Mouse (Mus musculus) stomach, postnatal 0 days (tissue): ENCODE data around the gene Rnf25. TPM values are rescaled to one million over a fixed set of nuclear protein-coding genes. Genes with fewer than 3 reads are reported as not detected.
A peak's percentile ranks its signal among the peaks of the same experiment; 100 is the strongest.

Experiments used
- ATAC-seq: fragments of 200-750 bp; cut with Nextera tagmentation; 2 replicates; pipeline ENCODE4 v1.8.0; 2017; ENCODE audit not compliant: low FRiP score, low TSS enrichment
- DNase-seq: peaks from one replicate; pipeline ENCODE4 v3.0.0-alpha.2; 2016; ENCODE audit warnings: low spot score
- H3K27ac ChIP-seq: fragments of 300-500 bp; sonication (generic); replicated peaks from 2 replicates; pipeline ENCODE4 v1.5.1; 2014; ENCODE audit warnings: mild to moderate bottlenecking, control low read depth
- H3K27me3 ChIP-seq: fragments of 300-500 bp; sonication (generic); 2 replicates; pipeline ENCODE4 v1.6.1; 2014; ENCODE audit warnings: low read length; ENCODE audit not compliant: control insufficient read depth, insufficient read depth
- H3K36me3 ChIP-seq: fragments of 300-500 bp; sonication (generic); 2 replicates; pipeline ENCODE4 v1.6.1; 2014; ENCODE audit warnings: low read length, mixed read lengths; ENCODE audit not compliant: control insufficient read depth, insufficient read depth
- H3K4me1 ChIP-seq: fragments of 300-500 bp; sonication (generic); replicated peaks from 2 replicates; pipeline ENCODE4 v1.6.1; 2014; ENCODE audit warnings: antibody characterized with exemption; ENCODE audit not compliant: control insufficient read depth, insufficient read depth
- H3K4me2 ChIP-seq: fragments of 300-500 bp; sonication (generic); replicated peaks from 2 replicates; pipeline ENCODE4 v1.6.1; 2014; ENCODE audit warnings: low read depth, mild to moderate bottlenecking, control low read depth, moderate library complexity
- H3K4me3 ChIP-seq: fragments of 300-500 bp; sonication (generic); 2 replicates; pipeline ENCODE4 v1.5.1; 2014; ENCODE audit warnings: low read depth, low read length, control low read depth
- H3K9ac ChIP-seq: fragments of 300-500 bp; sonication (generic); 2 replicates; pipeline ENCODE4 v1.6.1; 2014; ENCODE audit warnings: mild to moderate bottlenecking, low read length, control low read depth, mixed read lengths
- H3K9me3 ChIP-seq: fragments of 300-500 bp; sonication (generic); 2 replicates; pipeline ENCODE4 v1.6.1; 2016; ENCODE audit warnings: low read length; ENCODE audit not compliant: control insufficient read depth
- CTCF ChIP-seq: IDR thresholded peaks from 2 replicates; pipeline ENCODE4 v1.5.1; 2016; ENCODE audit warnings: antibody characterized with exemption, low read depth, mild to moderate bottlenecking, moderate library complexity
- EP300 ChIP-seq: optimal IDR thresholded peaks from 2 replicates; pipeline ENCODE3; 2016; ENCODE audit warnings: antibody characterized with exemption
- WGBS: fragments of 180-500 bp; shearing (Covaris S2); extraction: QIAGEN DNeasy Blood & Tissue Kit; methylation state at CpG from one replicate; pipeline ENCODE4 v1.1.7; 2014; 5-methylcytosine and 5-hydroxymethylcytosine counted together
- polyA plus RNA-seq: library from polyadenylated mRNA; unstranded; fragments of >200 nt; fragmentation: Nextera tagmentation; extraction: Ambion mirVana; gene quantifications from 2 replicates; pipeline ENCODE4 v1.2.1, GENCODE M21; 2015

Rnf25 gene
- 22.9 and 24.3 TPM in 2 replicates for polyA plus RNA-seq

DNA sequence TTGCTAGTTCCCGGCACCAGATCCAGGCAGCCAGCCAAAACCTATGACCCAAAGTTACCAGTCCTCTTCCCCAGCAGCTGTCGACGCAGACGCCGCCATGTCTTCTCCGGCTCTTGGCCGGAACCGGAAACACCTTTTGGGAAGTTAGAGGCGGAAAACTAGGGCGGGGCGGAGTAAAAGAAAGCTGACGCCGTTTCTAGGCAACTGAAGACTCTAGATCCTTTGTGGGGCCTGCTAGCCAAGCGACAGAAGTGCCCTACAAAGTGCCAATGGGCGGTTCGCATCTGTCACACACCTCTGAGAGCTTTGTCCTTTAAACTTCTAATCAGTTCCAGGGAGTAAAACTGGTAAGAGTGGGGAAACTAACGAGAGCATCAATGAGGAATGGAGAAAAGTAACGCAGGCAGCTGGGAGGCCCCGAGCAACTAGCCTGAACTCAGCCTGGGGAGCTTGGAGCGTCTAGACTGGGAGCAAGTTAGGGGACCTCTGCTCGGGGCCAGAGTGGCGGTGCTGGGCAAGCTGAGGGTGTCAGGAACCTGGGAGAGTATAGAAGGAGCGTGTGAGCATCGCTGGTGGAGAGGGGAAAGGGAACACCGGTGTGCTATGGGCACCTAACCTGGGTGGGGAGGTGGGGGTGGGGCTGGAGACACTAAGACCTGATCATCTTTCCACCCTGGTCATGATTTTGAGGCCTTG, at the start of gene Rnf25, which contains the start of gene Stk36:
TSS of gene Rnf25 (minus strand) at position 131 of the 696 bp plus-strand sequence.
TSS of gene Stk36 (plus strand) at position 179 of the 696 bp plus-strand sequence.
- Histone ChIP-seq H3K27me3 (no peaks in the 10 kb centered on the region), H3K9ac (peak within 1 kb of the TSS; percentile 81), H3K9me3 (no peaks in the 10 kb centered on the region), H3K4me2 (peak within 1 kb of the TSS; percentile 84), H3K4me3 (peak within 1 kb of the TSS; percentile 61), H3K27ac (peak within 1 kb of the TSS; percentile 74), H3K36me3 (peaks cover 6% of the 10 kb centered on the region), H3K4me1 (no peaks in the 10 kb centered on the region; the same call in 1 of the 2 replicates)
- peak; percentile 87 for DNase-seq
- no peak for TF ChIP-seq EP300
- no peak for TF ChIP-seq CTCF
- WGBS: 8% methylated on average over 25 of the region's 25 CpGs
- peak; percentile 84 for ATAC-seq

DNA sequence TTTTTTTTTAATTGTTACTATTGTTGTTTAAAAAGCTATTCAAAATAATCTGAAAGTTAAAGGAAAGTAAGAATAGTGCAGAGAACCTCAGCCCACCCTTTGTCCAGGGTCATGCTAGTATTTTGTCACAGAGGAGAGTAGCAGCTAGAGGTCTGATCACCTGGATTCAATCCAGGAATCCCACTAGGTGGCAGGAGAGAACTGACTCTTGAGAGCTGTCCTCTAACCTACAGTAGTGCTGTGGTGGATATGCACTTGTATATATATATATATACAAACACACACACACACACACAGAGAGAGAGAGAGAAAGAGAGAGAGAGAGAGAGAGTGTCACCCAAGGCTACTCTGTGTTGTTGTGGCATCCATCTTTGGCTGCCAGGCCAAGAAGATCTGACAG, 42.7 kb upstream of the Rnf25 start:
- no peak for DNase-seq
- H3K27me3 ChIP-seq: no peaks in the 10 kb centered on the region
- H3K36me3 ChIP-seq: no peaks in the 10 kb centered on the region
- H3K4me1 ChIP-seq: no peaks in the 10 kb centered on the region
- H3K9me3 ChIP-seq: no peaks in the 10 kb centered on the region
- no peak overlapping the region for H3K9ac ChIP-seq
- ATAC-seq: no peak
- H3K4me3 ChIP-seq: no peak overlapping the region
- no peak overlapping the region for H3K4me2 ChIP-seq
- TF ChIP-seq EP300: no peak
- peak; percentile 68 for TF ChIP-seq CTCF
- no peak overlapping the region for H3K27ac ChIP-seq

DNA sequence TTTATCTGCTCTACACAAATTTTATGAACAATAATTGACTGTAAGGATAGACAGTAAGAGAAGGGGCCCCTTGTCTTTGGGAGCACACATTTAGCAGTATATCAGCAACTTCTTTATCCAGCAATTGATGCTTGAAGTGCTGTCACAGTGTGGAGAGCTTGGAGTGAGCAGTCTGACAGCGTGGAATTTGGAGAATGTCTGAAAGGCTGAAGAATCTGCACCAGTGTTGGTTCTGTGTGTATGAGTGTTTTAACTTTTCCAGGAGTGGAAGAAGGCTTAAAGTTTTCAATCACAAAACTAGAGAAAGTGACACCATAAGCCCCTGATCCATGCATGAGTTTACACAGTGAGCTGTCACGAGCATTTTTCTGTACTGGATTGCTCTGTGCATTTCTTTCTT, 42.3 kb upstream of the Rnf25 start:
- Histone ChIP-seq H3K4me3 (no peak overlapping the region), H3K36me3 (no peaks in the 10 kb centered on the region), H3K27me3 (no peaks in the 10 kb centered on the region), H3K9me3 (no peaks in the 10 kb centered on the region), H3K4me1 (no peaks in the 10 kb centered on the region), H3K4me2 (no peak overlapping the region), H3K9ac (no peak overlapping the region), H3K27ac (no peak overlapping the region)
- ATAC-seq (no peak), DNase-seq (no peak)
- WGBS: 56% methylated on average over 2 of the region's 2 CpGs
- TF ChIP-seq EP300 (no peak), CTCF (no peak)

DNA sequence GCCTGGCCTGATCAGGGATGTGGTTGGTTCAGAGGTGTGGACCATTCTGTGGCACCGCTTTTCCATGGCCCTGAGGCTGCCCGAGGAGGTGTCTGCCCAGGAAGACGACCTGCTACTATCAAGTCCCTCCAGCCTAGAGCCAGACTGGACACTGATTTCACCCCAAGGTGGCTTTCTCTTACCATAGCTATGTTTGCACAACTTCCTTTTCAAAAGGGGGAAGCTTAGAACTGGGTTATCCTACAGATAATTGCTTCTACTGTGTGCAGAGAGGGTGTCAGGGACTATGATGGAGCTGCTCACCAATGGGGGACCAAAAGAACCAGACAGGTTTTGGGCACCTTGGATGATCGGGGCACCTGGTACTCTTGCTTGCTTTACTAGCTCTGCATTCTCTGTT, 31.5 kb upstream of the Rnf25 start:
- Histone ChIP-seq H3K4me1 (no peaks in the 10 kb centered on the region), H3K4me2 (no peak overlapping the region), H3K27me3 (no peaks in the 10 kb centered on the region), H3K9me3 (no peaks in the 10 kb centered on the region), H3K27ac (no peak overlapping the region), H3K36me3 (no peaks in the 10 kb centered on the region), H3K4me3 (no peak overlapping the region), H3K9ac (no peak overlapping the region)
- DNase-seq (no peak), ATAC-seq (no peak)
- no peak for TF ChIP-seq EP300
- no peak for TF ChIP-seq CTCF
- WGBS: 78% methylated on average over 4 of the region's 4 CpGs

DNA sequence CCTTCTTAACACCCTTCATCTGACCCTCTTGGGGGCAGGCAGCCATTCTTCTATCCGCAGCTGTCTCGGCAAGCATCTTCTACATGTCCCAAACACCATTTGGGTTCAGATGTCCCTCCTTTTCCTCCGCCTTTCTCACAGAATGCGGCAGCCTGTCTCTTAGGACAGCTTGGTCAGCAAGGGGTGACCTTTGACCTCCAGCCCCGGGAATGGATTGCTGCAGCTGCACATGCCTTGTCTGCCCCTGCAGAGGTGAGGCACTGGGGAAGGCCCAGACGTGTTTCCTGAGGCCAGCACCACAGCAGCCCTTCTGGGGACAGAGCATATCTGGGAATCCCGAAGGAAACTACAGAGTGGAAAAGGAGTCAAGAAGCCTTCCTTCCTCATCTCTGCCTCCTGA, 26.8 kb upstream of the Rnf25 start:
- Histone ChIP-seq H3K27ac (no peak overlapping the region), H3K4me2 (no peak overlapping the region), H3K36me3 (no peaks in the 10 kb centered on the region), H3K9ac (no peak overlapping the region), H3K4me3 (no peak overlapping the region), H3K9me3 (no peaks in the 10 kb centered on the region), H3K4me1 (no peaks in the 10 kb centered on the region), H3K27me3 (no peaks in the 10 kb centered on the region)
- no peak for DNase-seq
- 46% methylated on average over 7 of the region's 7 CpGs for WGBS
- no peak for ATAC-seq
- no peak for TF ChIP-seq EP300
- TF ChIP-seq CTCF: no peak

DNA sequence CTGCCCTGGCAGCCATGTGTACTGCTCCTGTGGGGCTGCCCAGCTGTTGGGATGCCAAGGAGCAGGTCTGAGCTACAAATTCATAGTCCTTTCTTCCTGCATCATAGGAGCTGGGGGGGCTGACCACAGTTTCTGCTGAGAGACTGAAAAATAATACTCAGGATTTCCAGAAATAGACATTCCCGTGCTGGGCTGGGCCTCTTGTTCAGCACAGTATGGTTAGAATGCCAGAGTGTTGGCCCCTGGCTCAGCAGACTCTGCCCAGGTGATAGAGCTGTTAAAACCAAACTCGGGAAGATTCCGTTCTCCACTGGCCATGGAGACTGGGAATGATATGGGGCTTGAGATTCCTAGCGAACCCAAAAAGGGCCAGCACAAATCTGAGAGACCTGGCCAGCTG, 24.9 kb upstream of the Rnf25 start:
- 65% methylated on average over 4 of the region's 4 CpGs for WGBS
- H3K4me1 ChIP-seq: no peaks in the 10 kb centered on the region
- H3K36me3 ChIP-seq: no peaks in the 10 kb centered on the region
- H3K9ac ChIP-seq: no peak overlapping the region
- H3K27me3 ChIP-seq: no peaks in the 10 kb centered on the region
- DNase-seq: no peak
- no peak overlapping the region for H3K27ac ChIP-seq
- no peak for ATAC-seq
- TF ChIP-seq EP300 (no peak), CTCF (no peak)
- no peak overlapping the region for H3K4me3 ChIP-seq
- H3K9me3 ChIP-seq: no peaks in the 10 kb centered on the region
- no peak overlapping the region for H3K4me2 ChIP-seq
